Mouse (Mus musculus) MEL (cell line): ENCODE results near the gene Ptma.

Source experiments
- CTCF ChIP-seq, 3 experiments: IDR thresholded peaks in 2 of 3; conservative IDR thresholded peaks in 1 of 3; 2 replicates each; pipeline ENCODE4 v1.5.1; 2011 to 2012; ENCODE audit warnings: low read length in 3 of 3, low read depth in 2 of 3, mild to moderate bottlenecking in 2 of 3, improper control_type of control experiment in 1 of 3, inconsistent platforms in 1 of 3, mixed read lengths in 1 of 3, moderate library complexity in 1 of 3; ENCODE audit not compliant: control insufficient read depth in 1 of 3, insufficient read depth in 1 of 3, poor library complexity in 1 of 3, severe bottlenecking in 1 of 3
- E2F4 ChIP-seq: IDR thresholded peaks from 2 replicates; pipeline ENCODE4 v1.6.1; 2011; ENCODE audit warnings: low read depth, low read length, improper control_type of control experiment, borderline replicate concordance
- EP300 ChIP-seq, 2 experiments: IDR thresholded peaks; 2 replicates each; pipeline ENCODE4 v1.6.1; 2011; ENCODE audit warnings: improper control_type of control experiment in 2 of 2, low read length in 2 of 2, low read depth in 1 of 2, mild to moderate bottlenecking in 1 of 2
- MAX ChIP-seq: IDR thresholded peaks from 2 replicates; pipeline ENCODE4 v1.6.1; 2011; ENCODE audit warnings: low read length, improper control_type of control experiment
- MXI1 ChIP-seq: IDR thresholded peaks from 2 replicates; pipeline ENCODE4 v1.6.1; 2011; ENCODE audit warnings: mild to moderate bottlenecking, low read depth, low read length, improper control_type of control experiment
- MYC ChIP-seq: IDR thresholded peaks from 2 replicates; pipeline ENCODE4 v1.6.1; 2011; ENCODE audit warnings: low read depth, mild to moderate bottlenecking, low read length, improper control_type of control experiment, moderate library complexity
- POLR2A ChIP-seq, 2 experiments: IDR thresholded peaks; 2 replicates each; pipeline ENCODE4 v1.6.1; 2011 to 2012; ENCODE audit warnings: low read length in 2 of 2, mild to moderate bottlenecking in 2 of 2, control low read depth in 1 of 2, improper control_type of control experiment in 1 of 2, low read depth in 1 of 2, moderate library complexity in 1 of 2; ENCODE audit not compliant: control insufficient read depth in 1 of 2, insufficient read depth in 1 of 2, poor library complexity in 1 of 2
- POLR2AphosphoS5 ChIP-seq: IDR thresholded peaks from 2 replicates; pipeline ENCODE4 v1.6.1; 2012; ENCODE audit warnings: low read depth, borderline replicate concordance, mild to moderate bottlenecking, inconsistent platforms, low read length, moderate library complexity, mixed read lengths
- TAL1 ChIP-seq: IDR thresholded peaks from 2 replicates; pipeline ENCODE4 v1.6.1; 2012; ENCODE audit warnings: mild to moderate bottlenecking, inconsistent platforms, low read length, moderate library complexity, mixed read lengths
- TCF12 ChIP-seq: IDR thresholded peaks from 2 replicates; pipeline ENCODE4 v1.6.1; 2014; ENCODE audit warnings: low read depth, mild to moderate bottlenecking, inconsistent platforms, low read length, improper control_type of control experiment, moderate library complexity
- ZMIZ1 ChIP-seq: IDR thresholded peaks from 2 replicates; pipeline ENCODE4 v1.6.1; 2012; ENCODE audit warnings: low read depth, mild to moderate bottlenecking, inconsistent platforms, low read length, improper control_type of control experiment, moderate library complexity
- ZNF384 ChIP-seq: IDR thresholded peaks from 2 replicates; pipeline ENCODE4 v1.6.1; 2012; ENCODE audit warnings: low read depth, mild to moderate bottlenecking, inconsistent platforms, low read length, improper control_type of control experiment

GRCm38 (mm10) chr1:86559232-86559631 is 32.7 kb downstream of the Ptma start:
- TF ChIP-seq EP300 (IDR thresholded peaks at IDR 0.05; ENCODE audit: low read depth in 1 of 2, low read length in 2 of 2) (no peak), ZNF384 (no peak), TAL1 (no peak), POLR2A (IDR thresholded peaks at IDR 0.05; ENCODE audit: control insufficient read depth in 1 of 2, insufficient read depth in 1 of 2, low read depth in 1 of 2, low read length in 2 of 2, poor library complexity in 1 of 2) (no peak), POLR2AphosphoS5 (no peak), MAX (no peak), MXI1 (no peak), CTCF (IDR thresholded peaks at IDR 0.05 in 2 of 3, conservative IDR thresholded peaks at IDR 0.05 in 1 of 3; ENCODE audit: control insufficient read depth in 1 of 3, insufficient read depth in 1 of 3, low read depth in 2 of 3, low read length in 3 of 3, poor library complexity in 1 of 3, severe bottlenecking in 1 of 3) (no peak), E2F4 (no peak), MYC (no peak), ZMIZ1 (no peak), TCF12 (no peak)
